Mouse (Mus musculus): ENCODE measurements at regions not wholly inside any gene's neighbourhood (a gene's known extent, or its start where the extent isn't known, plus 50 kb on each side); places are given as distances from the start of the nearest gene placed in this dataset.

DNA sequence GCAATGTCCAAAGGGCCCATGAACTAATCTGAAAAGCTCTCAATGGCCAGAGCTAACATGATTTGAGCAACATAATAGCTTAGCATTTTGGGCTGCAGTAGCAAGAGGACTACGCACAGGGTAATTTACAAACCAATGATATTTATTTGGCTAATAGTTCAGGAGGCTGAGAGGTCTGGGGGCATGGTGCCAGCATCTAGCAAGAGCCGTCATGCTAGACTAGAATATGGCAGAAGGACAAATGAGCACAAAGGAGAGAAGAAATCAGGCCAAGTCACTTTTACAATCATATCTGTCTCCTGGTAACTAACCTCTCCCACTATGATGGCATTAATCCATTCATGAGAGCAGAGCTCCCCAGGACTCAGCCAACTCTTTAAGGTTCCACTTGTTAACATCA, 532.6 kb upstream of the Arid1b start:
- Histone ChIP-seq H3K4me2 (replicated peaks; ENCODE audit: low read depth, low read length) (no peak overlapping the region), H3K9me3 (ENCODE audit: control insufficient read depth, low read length) (no peaks in the 10 kb centered on the region), H3K9ac (ENCODE audit: low read depth, low read length) (no peak overlapping the region), H3K27ac (ENCODE audit: low read depth, low read length) (no peak overlapping the region), H3K4me3 (ENCODE audit: low read length) (no peak overlapping the region), H3K27me3 (ENCODE audit: control insufficient read depth, insufficient read depth, low read length) (no peaks in the 10 kb centered on the region), H3K4me1 (ENCODE audit: control insufficient read depth, insufficient read depth, low read length) (no peaks in the 10 kb centered on the region), H3K36me3 (ENCODE audit: control insufficient read depth, insufficient read depth, low read length) (no peaks in the 10 kb centered on the region)
- WGBS = 84% methylated on average over 2 of the region's 2 CpGs
- ATAC-seq (ENCODE audit: low FRiP score, low TSS enrichment) = no peak

DNA sequence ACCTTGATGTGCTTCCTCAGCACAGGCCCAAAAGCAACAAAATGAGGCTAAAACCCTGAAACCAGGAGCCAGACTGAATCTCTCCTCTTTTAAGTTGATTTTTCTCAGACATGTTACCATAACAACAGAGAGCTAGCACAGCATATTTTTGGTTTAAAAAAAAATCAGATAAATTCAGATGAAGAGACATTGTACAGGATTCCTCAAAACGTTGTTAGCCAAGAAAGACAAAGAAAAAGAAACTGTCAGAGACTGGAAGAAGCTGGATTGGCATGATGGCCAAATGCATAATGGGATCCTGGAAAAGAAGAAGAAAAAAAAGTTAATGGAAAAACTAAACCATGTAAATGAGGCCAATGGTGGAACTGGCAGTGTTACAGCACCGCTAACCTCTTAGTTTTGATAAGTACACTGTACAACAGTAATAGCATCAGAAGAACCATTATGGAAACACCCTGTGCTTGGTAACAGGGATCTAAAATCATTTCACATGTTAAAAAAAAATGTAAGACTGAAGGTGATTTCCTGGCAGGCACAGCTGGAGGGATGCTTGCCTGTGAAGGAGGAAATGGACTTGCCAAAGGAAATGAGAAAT, 529.7 kb upstream of the Arid1b start:
- 75% methylated on average over 2 of the region's 2 CpGs for WGBS
- ATAC-seq (ENCODE audit: low FRiP score, low TSS enrichment) = no peak
- H3K27ac ChIP-seq (ENCODE audit: low read depth, low read length) = no peak overlapping the region

DNA sequence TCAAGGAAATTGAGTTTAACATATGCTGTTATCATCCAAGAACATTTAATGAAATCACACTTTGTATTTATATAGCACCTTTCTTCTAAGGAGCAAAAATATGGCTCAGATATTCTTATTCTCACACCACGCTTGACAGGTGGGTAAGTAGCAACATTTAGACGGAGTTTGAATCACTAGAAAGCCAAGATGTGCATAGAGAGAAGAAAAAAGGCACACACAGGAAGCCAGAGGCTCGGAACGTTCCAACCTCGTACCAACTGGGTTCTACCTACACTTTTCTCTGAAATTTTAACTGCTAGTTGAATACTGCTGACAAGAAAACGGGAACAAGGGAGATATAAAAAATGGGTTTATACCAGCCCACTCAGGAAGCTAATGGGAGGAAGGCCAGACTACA, 528.4 kb upstream of the Arid1b start:
- Histone ChIP-seq H3K27ac (ENCODE audit: low read depth, low read length) (no peak overlapping the region), H3K36me3 (ENCODE audit: control insufficient read depth, insufficient read depth, low read length) (no peaks in the 10 kb centered on the region), H3K4me2 (replicated peaks; ENCODE audit: low read depth, low read length) (no peak overlapping the region), H3K4me1 (ENCODE audit: control insufficient read depth, insufficient read depth, low read length) (no peaks in the 10 kb centered on the region), H3K9me3 (ENCODE audit: control insufficient read depth, low read length) (no peaks in the 10 kb centered on the region), H3K9ac (ENCODE audit: low read depth, low read length) (no peak overlapping the region), H3K27me3 (ENCODE audit: control insufficient read depth, insufficient read depth, low read length) (no peaks in the 10 kb centered on the region), H3K4me3 (ENCODE audit: low read length) (no peak overlapping the region)
- no peak for ATAC-seq (ENCODE audit: low FRiP score, low TSS enrichment)
- WGBS = 89% methylated on average over 6 of the region's 6 CpGs

More for the DNA sequence above, 529.7 kb upstream of the Arid1b start:
- no peaks in the 10 kb centered on the region for H3K36me3 ChIP-seq (ENCODE audit: control insufficient read depth, insufficient read depth, low read length)
- H3K9ac ChIP-seq (ENCODE audit: low read depth, low read length) = no peak overlapping the region
- no peak overlapping the region for H3K4me3 ChIP-seq (ENCODE audit: low read length)
- H3K9me3 ChIP-seq (ENCODE audit: control insufficient read depth, low read length) = no peaks in the 10 kb centered on the region
- H3K4me1 ChIP-seq (ENCODE audit: control insufficient read depth, insufficient read depth, low read length) = no peaks in the 10 kb centered on the region
- H3K27me3 ChIP-seq (ENCODE audit: control insufficient read depth, insufficient read depth, low read length) = no peaks in the 10 kb centered on the region
- H3K4me2 ChIP-seq (replicated peaks; ENCODE audit: low read depth, low read length) = no peak overlapping the region

DNA sequence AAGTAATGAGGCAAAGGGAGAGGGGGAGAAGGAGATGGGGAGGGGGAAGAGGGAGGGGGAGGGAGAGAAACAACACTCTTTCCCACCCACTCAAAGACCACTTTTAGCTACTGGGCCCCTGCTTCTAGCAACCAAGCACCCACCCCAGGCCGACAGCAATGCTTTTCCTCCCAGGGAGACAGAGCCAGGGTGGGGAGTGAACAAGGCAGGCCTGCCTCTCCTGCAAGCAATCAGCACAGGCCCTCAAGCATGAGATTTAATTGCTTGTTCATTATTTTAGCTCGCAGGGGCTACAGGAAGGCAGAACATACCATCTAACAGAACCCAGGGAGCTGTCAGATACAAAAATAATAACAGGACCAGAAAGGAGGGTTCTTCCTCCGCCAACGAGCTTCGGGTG, 521.7 kb upstream of the Arid1b start:
- Histone ChIP-seq H3K27ac (ENCODE audit: low read depth, low read length) (no peak overlapping the region), H3K9me3 (ENCODE audit: control insufficient read depth, low read length) (no peaks in the 10 kb centered on the region), H3K36me3 (ENCODE audit: control insufficient read depth, insufficient read depth, low read length) (no peaks in the 10 kb centered on the region), H3K9ac (ENCODE audit: low read depth, low read length) (no peak overlapping the region), H3K4me1 (ENCODE audit: control insufficient read depth, insufficient read depth, low read length) (no peaks in the 10 kb centered on the region), H3K4me2 (replicated peaks; ENCODE audit: low read depth, low read length) (no peak overlapping the region), H3K4me3 (ENCODE audit: low read length) (no peak overlapping the region), H3K27me3 (ENCODE audit: control insufficient read depth, insufficient read depth, low read length) (no peaks in the 10 kb centered on the region)
- no peak for ATAC-seq (ENCODE audit: low FRiP score, low TSS enrichment)
- 51% methylated on average over 5 of the region's 5 CpGs for WGBS

DNA sequence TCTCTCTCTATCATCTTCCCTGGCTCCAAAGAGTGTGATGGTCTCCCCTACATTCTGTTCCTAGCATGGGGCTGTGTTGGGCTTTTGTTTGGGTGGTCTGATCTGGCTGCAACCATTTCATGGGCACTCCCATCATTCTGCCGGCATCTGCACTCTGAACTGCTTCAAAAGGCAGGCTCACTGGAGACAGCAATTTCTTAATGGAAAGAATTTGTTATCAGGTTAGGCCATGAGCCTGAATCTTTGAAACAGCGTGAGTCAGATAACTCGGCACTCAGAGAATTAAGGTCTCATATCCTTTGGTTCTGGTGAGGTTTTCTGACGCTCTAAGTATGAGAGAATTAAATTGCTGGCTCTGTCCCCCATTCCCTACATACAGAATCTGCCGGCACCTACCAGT, 519.8 kb upstream of the Arid1b start:
- Histone ChIP-seq H3K27ac (ENCODE audit: low read depth, low read length) (no peak overlapping the region), H3K9me3 (ENCODE audit: control insufficient read depth, low read length) (no peaks in the 10 kb centered on the region), H3K4me2 (replicated peaks; ENCODE audit: low read depth, low read length) (no peak overlapping the region), H3K4me1 (ENCODE audit: control insufficient read depth, insufficient read depth, low read length) (no peaks in the 10 kb centered on the region), H3K27me3 (ENCODE audit: control insufficient read depth, insufficient read depth, low read length) (no peaks in the 10 kb centered on the region), H3K4me3 (ENCODE audit: low read length) (no peak overlapping the region), H3K9ac (ENCODE audit: low read depth, low read length) (no peak overlapping the region), H3K36me3 (ENCODE audit: control insufficient read depth, insufficient read depth, low read length) (no peaks in the 10 kb centered on the region)
- ATAC-seq (ENCODE audit: low FRiP score, low TSS enrichment) = no peak
- 93% methylated on average over 5 of the region's 5 CpGs for WGBS

DNA sequence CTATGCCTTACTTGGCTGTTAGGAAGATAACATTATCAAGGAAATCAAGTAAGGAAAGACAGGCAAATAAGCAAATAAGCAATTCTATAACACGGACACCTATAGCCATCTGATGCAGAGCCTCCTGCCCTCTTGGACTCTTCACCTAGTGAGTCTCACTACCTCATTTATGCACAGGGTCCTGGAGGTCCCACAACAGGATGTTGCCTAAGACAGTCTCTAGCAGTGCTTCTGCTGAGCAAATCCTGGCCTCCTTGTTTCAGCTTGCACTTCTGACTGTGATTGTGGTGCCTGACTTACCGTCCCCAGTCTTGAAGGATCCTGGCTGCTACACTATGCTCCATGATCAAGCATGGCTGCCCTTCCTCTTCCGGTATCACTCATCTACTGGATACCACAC, 518.5 kb upstream of the Arid1b start:
- Histone ChIP-seq H3K27ac (ENCODE audit: low read depth, low read length) (no peak overlapping the region), H3K4me1 (ENCODE audit: control insufficient read depth, insufficient read depth, low read length) (no peaks in the 10 kb centered on the region), H3K4me3 (ENCODE audit: low read length) (no peak overlapping the region), H3K36me3 (ENCODE audit: control insufficient read depth, insufficient read depth, low read length) (no peaks in the 10 kb centered on the region), H3K27me3 (ENCODE audit: control insufficient read depth, insufficient read depth, low read length) (no peaks in the 10 kb centered on the region), H3K9ac (ENCODE audit: low read depth, low read length) (no peak overlapping the region), H3K9me3 (ENCODE audit: control insufficient read depth, low read length) (no peaks in the 10 kb centered on the region), H3K4me2 (replicated peaks; ENCODE audit: low read depth, low read length) (no peak overlapping the region)
- no peak for ATAC-seq (ENCODE audit: low FRiP score, low TSS enrichment)
- WGBS = 91% methylated on average over 3 of the region's 3 CpGs

DNA sequence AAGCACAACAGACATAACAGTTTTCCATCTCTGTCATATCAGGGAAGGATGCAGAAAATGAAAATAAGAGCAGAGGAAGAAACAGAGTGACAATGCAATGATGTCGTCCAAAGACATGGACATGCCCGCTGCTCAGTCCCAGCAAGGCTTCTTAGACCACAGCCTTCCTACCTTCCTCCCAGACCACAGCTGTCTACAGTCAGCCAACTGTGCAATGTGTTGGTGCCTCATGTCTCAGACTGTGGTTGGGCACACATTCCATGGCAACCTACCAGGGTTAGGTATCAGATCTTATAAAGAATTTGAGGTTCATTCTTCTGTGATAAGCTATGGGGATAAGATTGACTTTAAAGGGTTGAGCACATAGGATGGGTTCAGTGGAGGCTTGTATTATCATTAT, 499.7 kb upstream of the Arid1b start:
- Histone ChIP-seq H3K4me1 (ENCODE audit: control insufficient read depth, insufficient read depth, low read length) (peaks cover 8% of the 10 kb centered on the region; the same call in 1 of the 2 replicates), H3K27ac (ENCODE audit: low read depth, low read length) (no peak overlapping the region), H3K9me3 (ENCODE audit: control insufficient read depth, low read length) (no peaks in the 10 kb centered on the region), H3K4me2 (replicated peaks; ENCODE audit: low read depth, low read length) (no peak overlapping the region), H3K27me3 (ENCODE audit: control insufficient read depth, insufficient read depth, low read length) (no peaks in the 10 kb centered on the region), H3K9ac (ENCODE audit: low read depth, low read length) (no peak overlapping the region), H3K36me3 (ENCODE audit: control insufficient read depth, insufficient read depth, low read length) (no peaks in the 10 kb centered on the region), H3K4me3 (ENCODE audit: low read length) (no peak overlapping the region)
- ATAC-seq (ENCODE audit: low FRiP score, low TSS enrichment) = no peak
- WGBS = 87% methylated on average over 2 of the region's 2 CpGs

DNA sequence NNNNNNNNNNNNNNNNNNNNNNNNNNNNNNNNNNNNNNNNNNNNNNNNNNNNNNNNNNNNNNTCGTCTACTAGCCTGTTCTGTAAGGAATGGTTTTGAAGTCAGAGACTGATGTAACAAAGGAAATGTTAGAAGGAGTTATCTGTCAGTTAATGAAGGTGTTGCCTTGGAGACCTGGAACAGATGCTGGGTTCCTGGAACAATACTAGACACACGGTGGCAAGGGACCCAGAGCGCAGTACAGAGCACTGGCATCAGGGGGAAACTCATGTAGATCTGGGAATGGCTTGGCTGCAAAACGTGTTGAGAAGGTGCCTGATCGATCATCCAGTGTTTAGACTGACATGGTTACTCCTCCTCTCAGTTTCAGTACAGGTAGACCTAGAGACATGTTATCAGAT, 493.6 kb upstream of the Arid1b start:
- Histone ChIP-seq H3K9me3 (ENCODE audit: control insufficient read depth, low read length) (no peaks in the 10 kb centered on the region), H3K4me2 (replicated peaks; ENCODE audit: low read depth, low read length) (no peak overlapping the region), H3K4me1 (ENCODE audit: control insufficient read depth, insufficient read depth, low read length) (peaks cover 8% of the 10 kb centered on the region; the same call in 1 of the 2 replicates), H3K9ac (ENCODE audit: low read depth, low read length) (no peak overlapping the region), H3K27ac (ENCODE audit: low read depth, low read length) (no peak overlapping the region), H3K27me3 (ENCODE audit: control insufficient read depth, insufficient read depth, low read length) (no peaks in the 10 kb centered on the region), H3K4me3 (ENCODE audit: low read length) (no peak overlapping the region), H3K36me3 (ENCODE audit: control insufficient read depth, insufficient read depth, low read length) (no peaks in the 10 kb centered on the region)
- 77% methylated on average over 5 of the region's 5 CpGs for WGBS
- no peak for ATAC-seq (ENCODE audit: low FRiP score, low TSS enrichment)

DNA sequence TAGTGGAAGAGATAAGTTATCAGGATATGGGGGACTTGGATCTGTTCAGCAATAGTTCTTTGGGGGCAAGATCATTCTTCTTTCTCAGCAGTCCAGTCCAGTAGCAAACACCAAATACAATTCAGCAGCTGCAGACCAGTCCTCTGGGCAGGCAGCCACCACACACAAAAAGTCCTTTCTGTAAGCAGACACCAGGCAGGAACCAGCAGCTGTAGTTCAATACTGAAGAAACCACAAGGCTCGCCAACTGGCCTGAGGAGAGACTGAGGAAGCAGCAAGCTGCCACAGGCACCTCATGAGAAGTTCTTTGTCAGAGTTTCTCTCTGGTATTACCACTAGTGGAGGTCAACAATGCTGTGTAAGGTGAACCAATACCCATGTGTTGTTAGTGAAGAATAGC, 493.1 kb upstream of the Arid1b start:
- H3K27me3 ChIP-seq (ENCODE audit: control insufficient read depth, insufficient read depth, low read length) = no peaks in the 10 kb centered on the region
- no peak overlapping the region for H3K9ac ChIP-seq (ENCODE audit: low read depth, low read length)
- no peak overlapping the region for H3K4me3 ChIP-seq (ENCODE audit: low read length)
- peaks cover 8% of the 10 kb centered on the region; the same call in 1 of the 2 replicates for H3K4me1 ChIP-seq (ENCODE audit: control insufficient read depth, insufficient read depth, low read length)
- WGBS = 100% methylated on average over 1 of the region's 1 CpGs
- no peaks in the 10 kb centered on the region for H3K9me3 ChIP-seq (ENCODE audit: control insufficient read depth, low read length)
- H3K36me3 ChIP-seq (ENCODE audit: control insufficient read depth, insufficient read depth, low read length) = no peaks in the 10 kb centered on the region
- no peak overlapping the region for H3K27ac ChIP-seq (ENCODE audit: low read depth, low read length)
- no peak overlapping the region for H3K4me2 ChIP-seq (replicated peaks; ENCODE audit: low read depth, low read length)
- no peak for ATAC-seq (ENCODE audit: low FRiP score, low TSS enrichment)
